Mouse (Mus musculus) retina, embryonic 14.5 days (tissue): ENCODE results near the gene Chd3.
A peak's percentile ranks its signal among the peaks of the same experiment; 100 is the strongest.
"Not testable (repeated sequence)": the region's sequence is repeated elsewhere in the genome, so short reads cannot be mapped to it uniquely, and the experiment has no call there.

ENCODE experiments used
- DNase-seq: peaks from one replicate; pipeline ENCODE4 v3.0.0-alpha.2; 2015; ENCODE audit warnings: low spot score

The Chd3 gene

DNA sequence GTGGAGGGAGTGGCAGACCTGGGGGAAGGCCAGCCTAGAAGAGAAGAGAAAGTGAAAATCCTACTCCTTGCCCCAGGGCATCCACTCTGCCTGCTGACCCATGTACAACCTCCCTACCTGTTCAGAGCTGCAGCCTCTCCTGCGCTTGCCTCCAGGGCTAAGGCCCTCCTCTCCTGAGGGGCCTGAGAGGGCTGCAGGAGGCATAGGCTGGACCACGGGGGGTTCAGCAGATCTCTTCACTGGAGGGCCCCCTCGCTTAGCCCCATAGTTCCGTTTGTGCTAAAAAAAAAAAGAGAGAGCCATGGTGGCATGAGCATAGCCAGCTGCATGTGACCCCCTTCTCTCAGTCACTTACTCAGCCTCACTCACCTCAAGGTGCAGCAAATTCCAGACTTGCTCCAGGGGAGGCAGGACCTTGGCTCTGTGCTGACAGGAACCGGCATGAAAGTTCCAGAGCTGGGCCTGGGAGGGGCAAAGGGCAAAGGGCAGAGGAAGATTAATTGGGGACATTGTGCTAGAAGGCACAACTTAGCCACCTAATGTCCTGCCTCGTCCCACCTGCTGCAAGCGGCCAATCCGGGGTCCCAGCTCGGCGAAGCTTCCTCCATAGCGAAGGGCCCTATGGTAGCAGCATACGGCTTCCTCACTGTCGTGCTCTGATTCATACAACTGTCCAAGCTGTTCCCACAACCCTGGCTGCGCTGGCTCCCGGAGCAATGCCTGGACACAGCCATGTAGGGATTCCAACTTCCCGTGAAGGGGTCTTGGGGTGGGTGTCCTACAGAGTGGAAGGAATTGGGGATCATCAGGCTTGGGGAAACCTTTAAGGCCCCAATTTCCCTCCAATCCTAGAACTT is 37.9 kb upstream of the Chd3 start:
- no peak for DNase-seq

DNA sequence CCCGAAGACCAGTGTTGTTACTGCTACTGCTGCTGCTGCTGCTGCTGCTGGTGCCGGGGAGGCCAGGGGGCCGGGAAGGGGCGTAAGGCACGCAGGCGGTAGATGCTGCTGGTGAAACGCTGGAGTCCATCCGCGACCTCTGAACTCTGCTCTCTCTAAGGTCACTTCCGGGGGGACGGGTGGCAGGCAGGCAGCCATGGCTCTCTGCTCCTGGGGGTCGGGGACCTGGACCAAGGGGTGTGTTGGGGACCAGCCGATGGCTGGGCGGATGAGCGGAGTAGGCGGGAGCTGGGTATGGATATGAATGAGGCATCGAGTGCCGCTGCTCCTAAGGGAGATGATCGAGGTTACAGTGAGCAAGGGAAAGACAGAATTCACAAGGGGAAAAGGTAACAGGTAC is 37.1 kb upstream of the Chd3 start:
- no peak for DNase-seq

DNA sequence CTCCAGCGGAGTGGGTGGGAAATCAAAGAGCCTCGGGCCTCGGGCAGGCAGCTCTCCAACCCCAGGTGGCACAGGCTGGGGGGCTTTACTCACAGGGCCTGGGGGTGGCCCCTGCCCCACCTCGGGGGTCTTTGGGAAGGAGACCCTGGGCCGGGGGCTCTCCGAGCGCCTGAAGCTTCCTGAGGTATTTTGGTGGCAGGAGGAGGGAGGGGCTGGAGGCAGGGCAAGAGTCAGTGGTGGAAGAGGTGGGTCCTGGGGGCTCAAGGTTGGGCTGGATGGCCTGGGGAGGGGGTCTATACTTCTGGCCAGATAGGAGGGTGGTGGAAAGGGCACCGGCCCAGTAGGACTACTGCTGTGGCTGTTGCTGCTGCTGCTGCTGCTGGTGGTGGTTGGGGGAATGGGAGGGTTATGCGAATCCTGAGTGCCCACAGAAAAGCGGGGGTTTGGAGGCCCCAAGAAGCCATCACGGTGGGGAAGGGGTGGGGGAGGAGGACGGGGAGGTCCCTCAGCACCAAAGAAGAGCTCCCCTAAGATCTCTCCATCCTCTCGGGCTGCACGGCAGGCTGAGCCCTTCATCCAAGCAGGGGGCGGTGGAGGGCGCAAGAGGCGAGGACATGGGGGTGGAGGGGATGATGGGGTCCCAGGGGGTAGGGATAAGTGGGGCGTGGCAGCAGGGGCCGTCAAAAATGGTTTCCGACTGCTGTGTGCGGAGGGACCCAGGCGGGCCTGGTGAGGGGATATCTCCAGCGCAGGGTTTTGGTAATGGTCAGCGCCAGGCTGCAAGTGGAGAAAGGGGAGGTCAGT is 36.4 kb upstream of the Chd3 start:
- no peak for DNase-seq

DNA sequence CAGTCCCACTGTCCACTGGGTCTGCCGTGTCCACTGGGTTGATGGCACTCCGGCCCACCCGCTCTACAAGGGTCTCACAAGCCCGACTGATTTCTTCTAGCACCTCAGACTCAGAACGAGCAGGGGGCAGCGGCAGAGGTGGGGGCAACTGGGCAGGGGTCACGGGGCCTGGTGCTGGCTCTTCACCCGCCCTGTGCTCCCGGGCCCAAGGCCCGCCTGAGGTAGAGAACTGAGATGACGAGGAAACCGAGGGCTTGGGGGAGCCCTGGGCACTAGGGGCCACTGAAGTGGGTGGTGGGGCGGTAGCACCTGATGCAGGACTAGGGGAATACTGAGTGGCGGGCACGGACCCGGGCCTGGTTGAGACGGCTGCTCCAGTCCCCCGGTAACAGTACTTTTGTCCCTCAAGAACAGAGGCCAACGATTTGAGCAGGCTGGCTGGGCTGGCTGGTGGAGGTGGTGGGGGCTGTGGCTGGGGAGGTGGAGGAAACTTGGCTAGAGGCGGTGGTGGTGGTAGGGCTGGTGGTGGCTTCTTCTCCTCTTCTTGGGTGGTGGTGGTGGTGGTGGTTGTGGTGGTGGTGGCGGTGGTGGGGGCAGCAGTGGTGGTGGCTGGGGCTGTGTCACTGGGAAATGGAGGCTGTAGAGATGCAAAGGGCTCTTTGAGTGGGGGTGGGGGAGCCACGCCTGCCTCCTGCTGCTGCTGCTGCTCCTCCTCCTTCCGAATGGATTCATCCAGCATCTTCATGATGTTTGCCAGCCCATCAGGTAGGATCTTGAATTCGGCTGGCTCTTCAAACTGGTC is 35.6 kb upstream of the Chd3 start:
- no peak for DNase-seq

DNA sequence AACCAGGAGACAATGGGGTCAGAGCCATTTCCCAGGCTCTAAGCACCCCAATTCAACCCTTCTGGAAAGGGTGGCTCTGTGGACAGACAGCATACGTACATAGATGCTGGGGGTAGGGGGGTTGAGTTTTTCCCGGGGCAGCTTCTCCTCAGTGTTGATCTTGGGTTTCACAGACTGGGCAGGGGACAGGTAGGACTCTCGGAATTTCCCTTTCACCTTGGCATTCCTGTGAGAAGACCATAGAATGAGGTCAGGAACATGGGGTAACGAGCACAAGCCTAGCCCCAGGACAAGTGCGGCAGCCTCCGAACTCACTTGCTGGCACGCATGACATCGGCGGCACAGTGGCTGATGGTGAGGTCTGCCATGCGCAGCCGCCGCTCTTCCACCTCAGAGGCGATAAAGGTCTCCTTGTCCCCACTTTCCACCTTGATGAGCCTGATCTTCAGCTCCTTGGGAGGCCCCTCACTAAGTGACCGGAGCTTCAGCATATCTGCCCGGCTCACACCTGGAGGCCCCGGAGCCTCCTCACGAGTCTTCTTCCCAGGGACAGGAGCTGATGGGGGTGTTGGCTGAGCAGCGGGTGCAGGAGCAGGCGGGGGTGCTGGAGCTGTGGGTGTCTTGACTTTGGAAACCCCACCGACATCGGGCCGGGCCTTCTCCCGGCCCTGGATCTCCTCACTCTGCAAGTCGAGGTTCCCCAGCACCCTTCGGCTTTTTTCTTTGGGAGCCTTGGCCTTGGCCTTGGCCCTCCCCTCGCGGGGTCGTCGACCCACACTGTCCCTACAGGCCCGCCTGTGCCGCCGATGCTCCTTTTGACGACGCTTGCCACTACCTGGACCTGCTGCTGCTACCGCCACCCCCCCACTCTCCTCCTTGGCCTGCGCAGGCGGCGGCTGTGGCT is 34.7 kb upstream of the Chd3 start:
- no peak for DNase-seq

DNA sequence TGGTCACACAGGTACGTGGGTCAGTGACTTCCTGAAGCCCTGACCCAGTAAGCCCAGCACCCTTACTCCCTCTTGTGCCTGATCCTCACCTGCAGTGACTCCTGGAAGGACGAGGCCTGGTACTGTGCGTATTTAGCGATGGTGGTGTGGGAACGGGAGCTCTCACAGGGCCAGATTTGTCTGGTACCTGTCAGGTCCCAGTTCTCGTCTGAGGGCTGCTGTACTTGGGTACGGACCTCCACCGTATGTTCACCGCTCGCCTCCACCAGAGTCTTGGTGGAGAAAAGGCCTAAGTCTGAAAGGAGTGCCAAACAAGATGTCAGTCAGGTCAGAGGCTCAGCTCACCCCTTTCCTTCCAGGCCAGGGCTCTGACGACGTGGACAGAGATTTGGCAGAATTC is 32.8 kb upstream of the Chd3 start:
- DNase-seq = no peak

DNA sequence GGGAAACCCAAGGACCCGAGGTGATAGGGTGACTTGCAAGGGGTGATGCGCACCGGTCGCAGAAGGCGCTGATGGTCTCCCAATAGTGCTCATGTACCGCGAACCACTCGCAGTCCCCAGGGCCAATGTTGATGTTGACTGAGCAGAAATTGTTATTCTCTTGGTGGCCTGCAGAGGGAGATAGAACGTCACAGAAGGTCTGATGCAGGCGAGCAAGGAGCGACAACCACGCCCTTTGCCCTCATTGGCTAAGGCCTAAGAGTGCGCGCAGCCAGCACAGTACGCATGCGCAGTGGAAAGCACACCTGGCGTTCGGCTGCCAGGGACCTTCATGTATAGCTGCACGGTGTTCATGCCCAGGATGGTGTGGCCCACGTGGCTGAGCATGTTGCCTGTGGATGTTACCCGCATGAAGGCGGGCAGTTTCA is 32.0 kb upstream of the Chd3 start:
- peak; percentile 95 for DNase-seq

DNA sequence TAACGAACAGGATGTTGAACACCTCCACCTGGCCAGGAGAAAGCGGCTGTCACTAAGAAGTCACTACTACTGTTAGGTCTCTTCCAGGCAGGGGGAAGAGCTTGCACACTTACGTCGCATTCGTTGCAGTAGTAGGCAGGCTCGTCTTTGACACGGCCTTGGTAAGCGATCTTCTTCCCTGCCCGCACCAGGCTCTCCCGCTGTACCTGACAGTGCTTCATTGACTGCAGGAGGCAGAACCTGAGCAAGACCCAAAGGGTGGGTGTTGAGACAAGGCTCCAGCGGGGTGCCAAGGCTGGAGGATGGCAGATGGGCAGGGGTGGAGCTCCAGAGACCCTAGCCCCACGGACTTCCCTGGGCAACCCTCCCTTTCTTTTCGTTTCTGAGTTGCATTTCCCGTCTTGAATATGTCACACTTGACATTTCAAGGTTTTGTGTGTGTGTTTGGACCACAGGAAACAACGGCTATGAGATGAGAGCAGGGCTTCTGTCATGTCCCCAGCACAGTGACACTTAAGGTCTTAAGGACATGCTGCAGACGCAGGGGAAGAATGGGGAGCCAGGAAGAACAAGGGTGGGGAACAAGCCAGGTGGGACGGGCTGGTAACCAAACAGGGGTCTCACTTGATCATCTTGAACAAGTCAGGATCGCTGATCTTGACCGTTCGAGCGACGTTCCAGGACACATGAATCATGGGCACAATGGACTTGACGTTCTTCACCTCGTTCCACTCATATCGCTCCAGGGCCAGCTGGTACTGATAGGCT is 31.1 kb upstream of the Chd3 start:
- DNase-seq = no peak

DNA sequence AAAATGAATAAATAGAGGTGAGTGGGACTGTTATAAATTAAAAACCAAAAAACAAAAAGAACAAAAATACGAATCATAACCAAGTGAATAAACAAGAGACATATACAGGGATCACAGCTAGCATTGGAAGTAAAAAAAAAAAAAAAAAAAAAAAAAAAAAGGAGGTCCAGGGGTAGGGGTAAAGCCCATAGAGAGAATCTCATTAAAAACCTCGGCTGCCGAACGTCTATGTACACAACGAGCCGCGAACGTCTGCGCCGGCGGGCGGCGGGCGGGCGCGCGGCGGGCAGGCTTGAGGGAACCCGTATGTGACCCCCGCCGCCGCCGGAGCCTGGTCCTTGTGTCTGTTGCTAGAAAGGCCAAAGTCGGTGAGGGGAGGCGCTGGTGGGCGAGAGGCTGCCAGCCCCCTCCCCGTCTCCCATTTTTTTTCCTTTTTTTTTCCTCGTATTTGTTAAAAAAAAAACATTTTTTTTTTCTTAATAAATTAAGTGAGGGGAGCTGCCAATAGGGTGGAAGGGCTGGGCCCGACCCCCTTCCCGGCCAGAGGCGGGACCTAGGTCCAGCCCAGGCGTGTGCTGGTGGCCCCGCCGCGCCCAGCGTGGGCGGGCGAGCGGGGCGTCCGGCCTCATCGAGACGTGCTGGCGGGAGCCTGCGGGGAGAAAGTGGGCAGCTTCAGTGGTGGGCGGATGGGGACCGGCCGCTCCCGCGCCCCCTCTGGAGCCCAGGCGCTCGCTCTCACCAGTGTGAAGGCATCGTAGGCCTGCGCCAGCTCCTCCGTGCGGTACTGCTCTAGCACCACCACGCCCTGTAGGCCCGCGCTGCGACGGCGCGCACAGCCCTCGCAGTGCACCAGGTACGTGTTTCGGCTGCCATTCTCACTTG is 30.2 kb upstream of the Chd3 start:
- peak; percentile 27 for DNase-seq

DNA sequence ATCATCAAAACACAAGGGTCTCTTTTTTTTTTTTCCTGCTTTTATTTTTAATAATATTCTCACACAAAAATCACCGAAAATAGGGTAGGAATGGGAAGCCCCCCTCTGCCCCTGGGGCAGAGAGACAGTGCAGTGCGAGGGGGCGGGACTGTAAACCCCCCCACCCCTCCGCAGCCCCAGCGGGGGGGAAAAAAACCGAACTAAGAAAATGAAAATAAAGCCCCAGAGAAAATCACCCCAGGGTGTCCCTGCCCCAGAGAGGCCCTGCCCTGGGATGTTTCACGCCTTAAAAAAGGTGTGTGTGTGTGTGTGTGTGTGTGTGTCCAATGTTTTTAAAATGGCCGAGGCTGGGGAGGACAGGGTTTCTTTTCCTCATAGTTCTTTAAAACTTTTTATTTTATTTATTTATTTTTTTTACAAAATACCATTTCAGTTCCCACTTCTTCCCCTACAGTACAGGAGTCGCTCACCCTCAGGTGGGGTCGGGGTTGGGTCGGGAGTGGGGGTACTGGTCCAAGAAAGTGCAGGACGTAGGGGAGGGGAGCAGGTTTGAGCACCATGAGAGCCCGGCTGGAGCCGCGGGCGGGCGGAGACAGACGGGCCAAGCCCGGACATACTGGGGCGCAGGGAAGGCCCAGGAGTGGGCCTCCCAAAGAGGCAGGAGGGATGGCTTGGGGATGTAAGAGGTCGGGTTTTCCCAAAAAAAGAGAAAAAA is 29.4 kb upstream of the Chd3 start:
- DNase-seq = peak; percentile 15

DNA sequence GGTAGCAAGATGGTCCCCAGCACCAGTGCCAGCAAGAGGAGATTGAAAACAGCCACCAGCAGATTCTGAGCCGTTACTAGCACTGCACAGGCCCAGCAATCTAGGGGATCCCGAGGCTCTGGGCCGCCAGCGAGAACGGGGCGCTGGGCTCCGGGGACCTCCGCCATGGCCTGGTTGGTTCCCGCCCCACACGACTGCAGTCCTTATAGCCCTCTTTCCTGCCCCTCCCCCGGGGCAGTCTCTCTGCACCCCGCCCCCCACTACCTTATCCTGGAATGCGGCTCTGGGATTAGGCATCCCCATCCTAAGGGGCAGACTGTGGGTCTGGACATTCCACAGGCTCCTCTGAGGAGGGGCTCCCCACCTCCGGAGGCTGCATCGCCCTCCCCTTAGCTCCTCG is 28.9 kb upstream of the Chd3 start, which contains the start of gene Tmem88:
Tmem88 (minus strand) TSS at position 176 of the 400 bp plus-strand sequence.
- peak; percentile 27 for DNase-seq

DNA sequence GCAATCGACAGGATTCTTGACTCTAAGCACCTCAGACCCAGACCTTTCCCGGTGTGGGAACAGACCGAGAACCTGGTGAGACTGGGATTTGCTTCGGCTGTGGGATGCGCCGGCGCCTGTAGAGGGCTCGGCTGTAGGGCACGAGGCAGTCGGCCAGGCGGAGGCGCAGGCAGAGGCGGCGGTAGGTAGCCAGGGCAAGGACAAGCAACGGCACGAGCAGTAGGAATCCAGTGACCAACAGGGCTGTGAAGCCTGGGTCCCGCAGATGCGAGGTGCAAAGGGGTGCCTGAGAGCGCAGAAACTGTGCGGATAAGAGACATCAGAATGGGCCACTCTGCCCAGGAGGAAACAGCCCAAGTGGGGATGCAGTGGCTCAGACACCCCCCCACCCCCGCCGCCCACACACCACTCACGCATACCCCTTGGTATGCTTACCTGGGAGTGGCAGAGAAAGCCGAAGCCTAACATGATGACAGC is 28.4 kb upstream of the Chd3 start:
- DNase-seq = peak; percentile 41

DNA sequence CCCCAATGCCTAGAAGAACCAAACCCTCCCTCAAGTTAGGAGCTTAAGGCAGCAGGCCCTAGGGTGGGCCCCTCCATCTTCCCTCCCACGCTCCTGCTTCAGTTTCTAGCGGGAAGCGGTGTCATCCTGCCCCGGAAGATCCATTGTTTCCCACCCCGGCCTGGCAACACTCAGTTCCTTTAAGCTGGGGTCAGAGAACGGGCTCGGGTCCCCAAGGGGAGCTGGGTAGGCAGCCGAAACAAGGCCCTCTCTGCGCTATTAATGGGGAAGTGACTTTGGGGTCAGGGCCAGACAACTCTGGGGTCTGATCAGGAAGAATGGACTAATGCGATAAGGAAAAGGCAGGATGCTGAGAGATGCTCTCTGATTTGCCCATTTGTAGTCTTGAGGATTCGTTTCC is 27.6 kb upstream of the Chd3 start:
- peak; percentile 20 for DNase-seq

DNA sequence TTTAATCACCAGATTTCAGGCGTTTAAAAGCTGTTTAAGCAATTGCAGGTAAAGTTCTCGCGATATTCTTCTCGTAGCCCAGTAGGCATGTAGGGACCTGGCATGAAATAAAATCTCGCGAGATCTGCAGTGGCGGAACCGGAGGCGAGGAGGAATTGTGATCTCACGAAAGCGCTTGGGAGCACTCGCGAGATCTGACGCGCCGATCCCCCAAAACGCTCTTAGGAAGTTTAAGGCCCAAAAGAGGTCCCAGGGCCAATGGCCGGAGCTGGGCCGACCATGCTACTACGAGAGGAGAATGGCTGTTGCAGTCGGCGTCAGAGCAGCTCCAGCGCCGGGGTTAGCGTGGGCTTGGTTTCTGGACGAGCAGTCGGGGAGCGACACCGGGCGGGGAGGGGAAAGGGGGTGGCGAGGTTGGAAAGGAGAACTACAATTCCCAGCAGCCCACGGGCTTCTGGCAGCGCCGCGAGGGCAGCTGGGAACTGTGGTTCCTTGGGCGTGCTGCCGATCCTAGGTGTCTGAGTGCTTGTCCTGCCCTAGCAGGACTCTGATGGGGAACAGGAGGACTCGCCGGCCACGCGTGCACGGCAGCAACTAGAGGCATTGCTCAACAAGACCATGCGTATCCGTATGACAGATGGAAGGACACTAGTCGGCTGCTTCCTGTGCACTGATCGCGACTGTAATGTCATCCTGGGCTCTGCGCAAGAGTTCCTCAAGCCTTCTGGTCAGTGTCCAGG is 26.6 kb upstream of the Chd3 start:
- peak; percentile 100 for DNase-seq

DNA sequence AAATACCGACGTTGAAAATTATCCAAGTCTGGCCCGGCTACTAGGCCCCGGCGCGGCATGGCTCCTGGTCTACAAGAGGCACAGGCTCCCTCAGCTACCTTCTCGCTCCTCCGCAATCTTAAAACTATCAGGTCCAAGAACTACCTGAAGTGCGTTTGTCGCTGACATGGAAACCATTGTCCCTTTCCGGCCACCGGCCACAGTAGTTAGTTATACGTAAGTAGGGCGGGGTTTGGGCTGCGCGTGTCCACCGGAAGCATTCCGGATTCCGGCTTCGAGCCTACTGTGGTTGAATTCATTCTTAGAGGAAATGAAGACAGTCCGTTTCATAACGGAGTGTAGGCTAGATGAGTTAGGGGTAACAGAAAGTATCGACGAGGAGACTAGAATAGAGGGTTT is 26.0 kb upstream of the Chd3 start, which contains the start of the genes Naa38 and Cyb5d1:
Naa38 (plus strand) TSS at position 253 of the 399 bp plus-strand sequence.
Cyb5d1 (minus strand) TSS at position 397 of the 399 bp plus-strand sequence.
- DNase-seq = peak; percentile 91

DNA sequence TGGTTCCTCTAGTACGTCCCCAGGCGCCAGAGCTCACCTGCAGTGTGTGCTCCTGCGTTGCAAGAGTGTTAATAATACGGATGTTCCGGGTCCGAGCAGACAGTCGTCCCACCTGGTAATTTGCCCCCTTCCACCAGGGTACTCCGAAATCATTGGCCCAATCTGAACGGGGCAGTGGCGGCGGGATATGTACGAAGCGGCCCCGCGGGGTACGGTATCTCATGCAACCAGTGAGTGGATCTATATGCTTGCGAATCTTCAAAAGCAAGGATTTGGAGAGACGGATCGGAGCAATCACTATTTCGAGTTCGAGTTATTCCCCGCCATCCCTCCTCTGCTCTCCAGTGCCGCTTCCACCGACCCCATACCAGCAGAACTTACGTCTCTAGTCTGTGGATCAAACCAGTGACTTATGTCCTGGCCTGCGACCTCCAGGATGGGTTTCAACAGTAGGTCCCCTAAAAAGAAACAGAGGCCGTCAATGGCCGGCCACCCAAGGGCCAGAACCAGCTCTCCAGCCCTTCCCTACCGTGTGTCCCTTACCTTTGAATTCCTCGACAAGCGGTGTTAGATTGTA is 25.5 kb upstream of the Chd3 start:
- not testable (repeated sequence) for DNase-seq

DNA sequence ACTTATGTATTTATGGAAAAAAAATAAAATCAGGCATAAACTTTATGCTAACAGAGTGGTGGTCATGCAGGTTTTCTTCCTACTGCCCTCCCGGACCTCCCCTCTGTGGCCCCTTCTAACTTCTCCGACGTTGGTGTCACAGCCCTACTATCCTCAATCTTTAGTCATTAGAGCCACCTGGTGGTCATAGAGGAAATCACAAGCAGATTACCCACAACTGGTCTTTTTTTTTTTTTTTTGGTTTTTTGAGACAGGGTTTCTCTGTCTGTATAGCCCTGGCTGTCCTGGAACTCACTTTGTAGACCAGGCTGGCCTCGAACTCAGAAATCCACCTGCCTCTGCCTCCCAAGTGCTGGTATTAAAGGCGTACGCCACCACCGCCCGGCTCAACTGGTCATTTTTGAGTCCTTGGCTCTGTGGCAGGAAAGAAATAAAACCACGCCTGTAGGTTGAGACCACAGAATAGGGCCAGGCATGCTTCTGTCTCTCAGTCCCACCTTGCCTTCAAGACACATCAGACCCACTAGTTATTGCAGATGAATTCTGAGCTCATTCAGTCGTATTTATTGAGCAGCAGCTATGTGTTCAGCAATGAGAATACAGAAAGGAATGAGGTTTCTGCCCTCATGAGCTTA is 21.3 kb upstream of the Chd3 start:
- peak; percentile 92 for DNase-seq
